Mouse (Mus musculus): ENCODE measurements around the gene Furin. TPM values are rescaled to one million over a fixed set of nuclear protein-coding genes. Genes with fewer than 3 reads are reported as not detected.

The Furin gene
- total RNA-seq, 2 experiments from 2014 or later: 10.2 to 13.8 TPM

DNA sequence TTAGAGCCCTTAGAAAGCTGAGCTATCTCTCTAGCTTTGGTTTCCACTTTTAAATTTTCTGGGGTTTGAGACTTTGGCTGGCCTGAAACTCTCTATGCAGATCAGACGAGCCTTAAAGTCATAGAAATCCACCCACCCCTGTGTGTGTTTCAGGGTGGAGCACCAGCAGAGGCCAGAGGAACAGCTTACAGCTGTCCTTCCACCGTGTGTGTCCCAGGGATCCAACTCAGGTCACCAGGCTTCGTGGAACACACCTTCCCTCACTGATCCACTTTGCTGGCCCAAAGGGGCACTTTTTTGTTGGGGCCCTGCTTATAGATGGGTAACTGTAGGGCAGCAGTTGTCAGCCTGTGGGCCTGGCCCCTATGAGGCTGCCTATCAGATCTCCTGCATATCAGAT is 31.0 kb downstream of the Furin start:
- ATAC-seq (replicated peaks; ENCODE audit: poor library complexity): no peak

DNA sequence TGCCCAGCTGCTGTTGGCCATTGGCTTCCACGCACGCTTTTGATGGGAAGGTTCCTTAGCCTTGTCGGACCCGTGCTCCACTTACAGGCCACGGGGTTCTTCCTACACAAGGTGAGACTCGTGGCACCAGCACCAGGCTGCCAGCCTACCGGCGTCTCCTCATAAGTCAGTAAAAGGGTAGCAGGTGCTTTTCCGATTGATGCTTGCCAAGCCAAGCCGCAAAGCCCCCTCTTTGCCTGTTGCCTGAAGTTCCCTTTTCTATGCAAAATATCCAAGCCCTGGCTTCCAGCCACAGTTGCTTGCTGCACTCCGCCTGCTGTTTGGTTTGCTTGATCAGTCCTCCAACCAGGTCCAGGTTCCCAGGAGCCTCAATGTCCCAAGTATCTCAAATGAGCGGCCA is 31.4 kb downstream of the Furin start:
- no peak; the same call in 1 of the 2 replicates for ATAC-seq (replicated peaks; ENCODE audit: poor library complexity)

DNA sequence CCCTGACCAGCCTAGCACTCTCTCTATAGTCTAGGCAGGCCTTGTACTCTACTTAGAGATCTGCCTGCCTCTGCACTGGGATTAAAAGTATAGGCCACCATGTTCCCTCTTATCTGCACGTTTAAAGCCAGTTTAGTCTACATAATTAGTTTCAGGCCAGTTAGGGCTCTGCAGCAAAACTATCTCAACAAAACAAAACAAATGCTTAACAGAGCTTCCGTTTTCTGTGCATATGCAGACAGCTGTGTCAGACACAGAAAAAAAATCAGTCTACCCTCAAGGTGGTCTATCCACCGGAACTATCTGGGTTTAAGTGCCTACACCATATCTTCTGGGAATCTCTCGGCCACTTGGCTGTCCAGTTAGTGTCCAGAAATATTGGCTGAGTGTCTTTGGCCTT is 31.9 kb downstream of the Furin start:
- no peak for ATAC-seq (replicated peaks; ENCODE audit: poor library complexity)

DNA sequence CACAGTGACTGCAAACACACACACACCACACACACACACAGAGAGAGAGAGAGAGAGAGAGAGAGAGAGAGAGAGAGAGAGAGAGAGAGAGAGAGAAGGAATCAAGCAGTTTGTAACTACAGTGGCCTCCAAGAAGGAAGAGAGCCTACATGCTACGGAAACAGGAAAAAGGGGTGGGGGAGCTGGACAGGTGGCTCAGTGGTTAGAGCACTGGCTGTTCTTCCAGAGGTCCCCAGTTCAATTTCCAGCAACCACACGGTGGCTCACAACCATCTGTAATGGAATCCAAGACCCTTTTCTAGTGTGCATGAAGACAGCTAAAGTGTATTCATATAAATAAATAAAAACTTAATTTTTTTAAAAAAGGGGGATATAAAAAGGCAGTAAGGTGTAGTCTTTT is 32.6 kb downstream of the Furin start:
- no peak for ATAC-seq (replicated peaks; ENCODE audit: poor library complexity)

DNA sequence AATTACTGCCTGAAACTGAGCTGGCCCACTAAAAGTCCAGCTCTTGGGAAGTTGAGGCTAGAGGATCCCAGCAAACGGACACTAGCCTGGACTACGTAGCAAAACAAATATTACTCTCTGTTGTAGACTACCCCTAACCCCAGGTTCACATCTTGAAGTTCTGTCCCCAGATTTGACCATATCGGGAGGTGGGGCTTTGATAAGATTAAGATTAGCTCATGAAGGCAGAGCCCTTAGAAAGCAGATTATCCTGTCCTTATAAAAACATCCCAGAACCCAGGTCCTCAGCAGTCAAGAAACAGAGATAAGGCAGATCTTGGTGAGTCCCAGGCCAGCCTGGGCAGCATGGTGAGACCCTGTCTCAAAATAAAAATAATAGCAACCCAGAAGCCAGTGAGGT is 33.1 kb downstream of the Furin start:
- no peak for ATAC-seq (replicated peaks; ENCODE audit: poor library complexity)

DNA sequence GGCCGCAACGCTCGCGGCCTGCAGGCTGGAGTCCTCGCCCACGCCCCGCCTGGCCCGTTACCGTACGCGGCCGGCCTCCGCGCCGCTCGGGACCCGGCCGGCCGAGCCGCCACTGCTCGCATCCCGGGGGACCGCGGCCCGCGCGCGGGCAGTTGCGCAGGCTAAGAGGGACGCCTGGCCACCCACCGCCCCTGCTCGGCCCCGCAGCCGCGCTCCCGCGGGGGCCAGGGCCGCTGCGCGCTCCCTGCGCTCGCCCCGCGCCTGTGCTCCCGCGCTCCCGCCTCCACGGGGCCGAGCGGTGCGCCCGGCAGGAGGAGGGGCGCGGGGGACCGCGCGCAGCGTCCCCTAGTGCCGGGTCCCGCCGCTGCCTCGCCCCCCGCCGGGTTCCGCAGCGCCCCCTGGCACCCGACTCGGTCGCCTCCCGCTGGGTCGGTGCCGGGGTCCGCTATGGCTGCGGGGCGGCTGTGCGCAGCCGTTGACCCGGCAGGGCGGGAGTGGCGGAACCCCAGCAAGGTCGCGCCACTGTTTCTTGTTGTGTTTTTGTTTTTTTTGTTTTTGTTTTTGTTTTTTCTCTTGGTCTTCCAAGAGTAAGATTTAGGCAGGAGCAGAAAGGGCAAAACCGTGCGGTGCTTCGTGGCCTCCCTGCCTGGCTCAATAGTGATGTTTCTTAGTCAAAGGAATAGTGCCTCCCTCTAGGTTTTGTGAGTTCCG is 34.0 kb downstream of the Furin start, which contains the start of gene Man2a2:
Gene Man2a2 (minus strand): TSS at position 335 of the 711 bp plus-strand sequence.
- ATAC-seq (replicated peaks; ENCODE audit: poor library complexity): peak; percentile 44

DNA sequence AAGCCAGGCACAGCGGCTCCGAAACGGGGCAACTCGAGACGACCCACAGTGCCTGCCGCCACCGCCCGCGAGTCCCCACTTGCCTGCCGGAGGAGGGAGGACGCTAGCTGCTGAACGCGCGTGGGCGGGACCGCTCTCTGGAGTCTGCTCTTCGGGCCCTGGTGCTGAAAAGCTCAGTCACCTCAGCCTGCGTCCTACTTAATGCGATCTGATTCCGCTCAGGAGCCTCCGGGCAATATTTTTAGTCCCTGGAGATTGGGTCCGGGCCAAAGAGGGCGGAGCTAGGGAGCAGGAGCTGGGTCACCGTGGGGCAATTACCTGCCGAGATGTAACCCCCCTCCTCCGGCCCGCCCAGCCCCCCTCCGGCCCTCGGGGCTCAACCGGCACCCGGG is 34.6 kb downstream of the Furin start:
- peak; percentile 54 for ATAC-seq (replicated peaks; ENCODE audit: poor library complexity)

DNA sequence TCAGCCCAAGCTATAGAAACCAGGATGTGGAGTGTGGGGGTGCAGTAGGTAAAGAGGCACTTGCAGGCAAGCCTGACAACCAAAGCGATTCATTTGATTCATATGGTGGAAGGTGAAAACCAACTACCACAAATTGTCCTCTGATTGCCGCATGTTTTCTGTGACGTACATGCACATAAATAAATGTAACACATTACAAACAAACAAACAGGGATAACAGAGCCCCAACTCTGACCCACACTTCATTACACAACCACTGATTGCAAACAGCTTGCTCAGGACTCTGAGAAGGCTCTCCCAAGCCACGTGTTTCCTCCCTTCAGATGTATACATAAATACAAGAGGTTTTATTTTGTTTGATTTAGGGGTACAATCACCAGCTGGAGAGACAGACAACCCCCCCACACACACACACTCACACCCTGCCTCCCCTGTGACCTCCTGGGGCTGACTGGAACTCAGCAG is 35.2 kb downstream of the Furin start:
- ATAC-seq (replicated peaks; ENCODE audit: poor library complexity): 0 out of 2 replicates have a peak, but pooled peaks have one; percentile 12

DNA sequence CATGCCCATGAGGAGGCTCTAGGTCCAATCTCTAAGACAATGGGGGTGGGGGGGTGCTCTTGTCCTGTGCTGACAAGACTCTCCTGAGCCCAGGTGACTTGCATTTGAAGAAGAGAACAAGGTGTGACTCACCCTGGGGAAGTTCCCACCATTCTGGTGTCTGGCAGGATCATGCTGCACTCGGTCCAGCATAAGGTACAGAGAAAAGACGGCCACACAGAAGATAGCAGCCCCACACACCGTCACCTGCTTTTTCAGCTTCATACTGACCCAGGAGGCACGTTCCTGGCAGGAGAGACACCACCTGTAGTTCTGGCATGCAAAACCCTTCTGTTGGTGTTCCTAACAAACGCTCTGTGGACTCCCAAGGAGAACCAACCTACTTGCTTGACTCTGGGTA is 35.8 kb downstream of the Furin start:
- ATAC-seq (replicated peaks; ENCODE audit: poor library complexity): no peak

DNA sequence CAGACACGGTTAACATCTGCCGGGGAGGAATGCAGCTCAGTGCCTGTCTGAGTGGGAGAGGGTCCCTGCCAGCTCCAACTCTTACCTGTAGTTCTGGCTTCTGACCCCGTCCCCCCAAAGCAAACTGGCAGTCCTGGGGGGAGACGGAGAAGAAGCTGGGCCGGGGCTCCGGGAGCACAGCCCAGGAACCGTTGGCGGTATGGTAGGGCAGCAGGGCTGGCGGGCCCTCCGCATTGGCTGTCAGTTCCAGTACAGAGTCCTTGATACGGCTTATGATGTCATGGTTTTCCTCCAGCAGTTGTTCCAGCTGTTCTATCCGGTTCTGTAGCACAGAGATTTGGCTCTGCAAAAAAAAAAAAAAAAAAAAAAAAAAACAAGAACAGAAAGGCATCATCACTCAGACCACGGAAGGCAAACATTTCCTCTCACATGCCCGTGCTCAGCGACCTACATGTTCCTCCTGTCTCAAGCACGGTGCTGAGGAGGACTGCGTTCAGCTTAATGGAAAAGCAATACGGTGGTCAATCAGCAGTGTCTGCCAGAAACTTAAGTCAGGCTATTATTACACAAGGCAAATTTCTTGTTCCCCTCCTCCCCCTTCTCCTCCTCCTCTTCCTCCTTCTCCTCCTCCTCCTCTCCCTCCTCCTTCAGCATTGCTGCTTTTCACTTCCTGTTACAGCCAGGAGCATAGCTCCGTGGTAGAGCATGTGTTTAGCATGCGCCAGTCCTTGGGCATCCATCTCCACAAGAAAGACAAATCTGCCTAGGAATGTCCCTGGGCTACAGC is 36.4 kb downstream of the Furin start:
- ATAC-seq (replicated peaks; ENCODE audit: poor library complexity): peak; percentile 37

DNA sequence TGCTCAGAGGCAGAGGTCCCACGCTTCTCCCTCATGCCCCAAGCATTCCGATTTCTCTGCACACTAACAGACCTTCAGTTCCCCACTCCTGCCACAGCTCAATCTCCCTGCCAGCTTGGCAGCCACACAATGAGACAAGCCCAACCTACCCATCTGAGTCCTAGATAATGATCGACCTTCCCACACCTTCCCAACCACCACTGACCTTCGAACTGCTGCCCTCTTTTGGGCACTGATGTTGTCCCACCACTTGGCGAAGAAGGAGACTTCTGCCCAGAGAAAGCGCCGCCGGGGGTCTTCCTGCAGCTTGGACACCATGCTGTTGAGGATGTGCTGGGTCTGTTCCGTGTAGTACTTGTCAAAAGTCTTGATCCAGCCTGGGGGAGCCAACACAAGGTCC is 37.2 kb downstream of the Furin start:
- ATAC-seq (replicated peaks; ENCODE audit: poor library complexity): no peak

DNA sequence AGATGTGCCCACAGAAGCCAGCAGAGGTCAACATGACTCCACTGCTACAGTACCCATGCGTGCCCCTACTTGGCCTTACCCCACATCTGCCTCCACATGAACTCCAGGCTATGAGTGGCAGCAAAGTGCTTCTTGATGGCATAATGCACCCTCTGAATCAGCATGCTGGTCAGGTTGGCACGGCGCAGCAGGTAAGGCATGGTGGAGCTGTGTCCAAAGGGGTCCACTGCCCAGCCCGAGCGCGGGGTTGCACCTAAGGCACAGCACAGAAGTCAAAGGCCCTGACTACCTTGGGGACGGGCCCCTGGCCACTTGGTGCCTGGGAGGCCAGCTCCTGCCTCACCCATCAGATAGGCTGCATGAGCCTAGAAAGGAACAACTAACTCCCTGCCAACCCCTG is 38.0 kb downstream of the Furin start:
- ATAC-seq (replicated peaks; ENCODE audit: poor library complexity): no peak

DNA sequence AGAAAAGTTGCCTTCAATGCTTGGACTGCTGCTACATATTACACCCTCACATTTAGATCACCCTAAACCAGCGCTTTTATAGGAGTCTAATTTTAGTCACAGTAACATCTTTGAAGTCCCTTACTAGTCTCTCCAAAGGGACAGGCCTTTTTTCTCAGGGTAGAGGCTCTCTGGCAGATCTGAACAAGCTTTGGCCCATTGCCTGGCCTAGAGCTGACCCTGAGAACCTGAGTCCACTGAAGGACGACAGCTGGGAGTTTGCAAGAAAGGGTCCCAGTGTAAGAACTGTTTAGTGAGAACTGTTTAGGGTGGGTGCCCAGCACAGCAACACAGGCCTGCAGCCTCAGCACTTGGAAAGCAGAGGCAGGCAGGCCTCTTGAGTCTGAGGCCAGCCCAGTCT is 39.5 kb downstream of the Furin start:
- ATAC-seq (replicated peaks; ENCODE audit: poor library complexity): no peak

DNA sequence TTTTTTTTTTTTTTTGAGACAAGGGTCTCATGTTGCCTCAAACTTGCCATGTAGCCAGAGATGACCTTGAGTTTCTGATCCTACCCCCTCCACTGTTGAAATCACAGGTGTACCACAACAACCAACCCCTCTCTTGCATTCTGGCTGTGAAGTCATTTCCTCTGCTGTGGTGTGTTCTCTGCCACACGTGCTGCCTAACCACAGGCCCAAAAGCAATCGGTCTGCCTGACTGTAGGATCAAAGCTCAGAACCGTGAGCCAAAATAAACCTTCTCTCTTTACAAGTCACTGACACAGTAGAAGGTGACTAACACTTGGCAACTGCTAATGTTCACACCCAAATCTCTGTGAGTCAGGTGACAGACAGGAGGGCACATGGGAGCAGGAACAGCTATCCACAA is 44.8 kb downstream of the Furin start:
- no peak for ATAC-seq (replicated peaks; ENCODE audit: poor library complexity)

DNA sequence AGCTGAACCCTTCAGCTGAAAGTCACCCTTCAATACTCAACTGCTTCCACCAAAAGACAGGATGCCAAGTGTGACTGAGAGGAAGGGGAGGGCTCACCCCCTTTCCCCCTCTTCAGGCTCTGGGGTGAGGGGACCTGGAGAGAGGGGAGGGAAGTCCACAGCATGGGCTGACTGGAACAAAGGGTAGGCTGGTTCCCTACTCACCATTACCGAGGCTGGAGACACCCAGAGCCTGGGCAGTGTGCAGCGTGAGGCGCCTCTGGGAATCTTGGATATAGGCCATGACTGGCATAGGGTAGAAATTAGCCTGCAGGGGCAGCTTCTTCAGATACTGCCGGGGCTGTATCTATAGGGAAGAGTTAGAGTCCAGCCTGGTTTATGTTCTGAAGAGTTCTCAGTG is 47.2 kb downstream of the Furin start:
- no peak for ATAC-seq (replicated peaks; ENCODE audit: poor library complexity)

DNA sequence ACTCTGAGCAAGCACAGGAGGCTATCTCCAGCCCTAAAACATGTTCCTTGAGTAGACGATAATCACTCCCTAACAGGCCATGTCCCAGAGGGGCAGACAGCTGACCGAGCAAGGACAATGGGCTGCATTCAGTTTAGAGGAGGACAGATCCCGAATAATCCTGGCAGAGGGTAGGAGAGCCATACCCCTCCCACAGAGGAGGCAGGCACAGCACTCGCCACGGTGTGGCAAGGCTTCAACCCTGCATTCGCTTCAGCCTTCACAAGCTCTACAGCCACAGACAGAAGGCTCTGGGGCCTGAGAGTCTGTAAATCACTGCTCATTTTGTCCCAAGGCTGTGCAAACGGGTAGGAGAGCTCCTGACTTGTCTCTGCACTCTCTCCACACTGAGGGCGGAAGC is 48.1 kb downstream of the Furin start:
- ATAC-seq (replicated peaks; ENCODE audit: poor library complexity): no peak

DNA sequence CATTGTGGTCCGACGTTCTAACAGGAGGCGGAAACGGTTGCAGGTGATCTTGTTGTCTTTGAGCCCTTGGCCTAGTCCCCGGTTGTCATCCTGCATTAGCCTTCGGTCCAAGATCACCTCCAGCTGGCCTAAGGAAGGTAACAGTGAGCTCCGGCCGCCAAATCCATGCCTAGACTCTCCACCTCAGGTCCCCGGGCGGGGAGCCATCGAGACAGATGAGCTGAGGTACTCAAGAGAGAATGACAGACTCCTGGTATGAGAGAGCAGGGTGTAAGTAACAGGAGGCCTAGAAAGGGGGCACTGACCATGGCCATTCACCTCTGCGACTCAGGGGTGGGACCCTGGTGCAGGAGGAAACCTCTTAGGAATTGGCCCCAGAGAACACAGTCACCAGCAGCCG is 48.9 kb downstream of the Furin start:
- no peak for ATAC-seq (replicated peaks; ENCODE audit: poor library complexity)

DNA sequence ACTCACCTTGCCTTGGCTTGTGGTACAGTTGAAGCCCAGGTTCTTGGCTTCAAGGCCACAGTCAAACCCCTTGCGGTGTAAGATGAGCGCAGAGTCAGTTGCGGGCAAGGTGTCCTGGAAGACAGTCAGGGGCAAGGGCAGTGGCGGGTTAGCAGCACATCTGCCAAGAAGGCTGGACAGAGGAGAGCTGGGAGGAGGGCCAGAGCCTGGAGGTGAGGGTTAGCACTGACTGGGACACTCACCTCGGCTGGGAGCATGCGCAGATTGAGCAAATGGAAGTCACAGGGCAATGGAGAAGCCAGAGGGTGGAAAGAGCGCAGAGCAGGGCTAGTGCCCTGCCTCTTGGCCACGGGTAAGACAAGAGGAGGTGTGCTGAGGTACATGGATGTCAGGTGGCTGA is 52.3 kb downstream of the Furin start:
- no peak for ATAC-seq (replicated peaks; ENCODE audit: poor library complexity)

DNA sequence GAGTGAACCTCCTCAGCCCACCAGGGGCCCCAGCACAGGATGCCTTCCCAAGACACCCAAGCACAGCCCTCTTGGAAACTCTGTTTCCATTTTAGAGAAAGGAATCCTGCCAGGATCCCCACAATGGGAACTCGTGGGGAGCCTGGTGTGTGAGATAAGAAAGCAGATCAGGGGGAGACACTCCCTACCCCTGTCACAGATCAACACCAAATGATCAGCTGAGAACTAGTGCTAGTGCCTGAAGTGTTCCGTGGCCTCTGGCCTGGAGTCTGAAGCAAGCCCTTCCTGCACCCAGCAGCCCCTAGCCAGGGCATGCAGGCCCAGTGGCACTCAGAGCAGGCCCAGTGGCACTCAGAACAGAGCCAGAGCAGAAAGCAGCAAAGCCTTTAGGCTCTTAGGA is 54.4 kb downstream of the Furin start:
- ATAC-seq (replicated peaks; ENCODE audit: poor library complexity): peak; percentile 77

DNA sequence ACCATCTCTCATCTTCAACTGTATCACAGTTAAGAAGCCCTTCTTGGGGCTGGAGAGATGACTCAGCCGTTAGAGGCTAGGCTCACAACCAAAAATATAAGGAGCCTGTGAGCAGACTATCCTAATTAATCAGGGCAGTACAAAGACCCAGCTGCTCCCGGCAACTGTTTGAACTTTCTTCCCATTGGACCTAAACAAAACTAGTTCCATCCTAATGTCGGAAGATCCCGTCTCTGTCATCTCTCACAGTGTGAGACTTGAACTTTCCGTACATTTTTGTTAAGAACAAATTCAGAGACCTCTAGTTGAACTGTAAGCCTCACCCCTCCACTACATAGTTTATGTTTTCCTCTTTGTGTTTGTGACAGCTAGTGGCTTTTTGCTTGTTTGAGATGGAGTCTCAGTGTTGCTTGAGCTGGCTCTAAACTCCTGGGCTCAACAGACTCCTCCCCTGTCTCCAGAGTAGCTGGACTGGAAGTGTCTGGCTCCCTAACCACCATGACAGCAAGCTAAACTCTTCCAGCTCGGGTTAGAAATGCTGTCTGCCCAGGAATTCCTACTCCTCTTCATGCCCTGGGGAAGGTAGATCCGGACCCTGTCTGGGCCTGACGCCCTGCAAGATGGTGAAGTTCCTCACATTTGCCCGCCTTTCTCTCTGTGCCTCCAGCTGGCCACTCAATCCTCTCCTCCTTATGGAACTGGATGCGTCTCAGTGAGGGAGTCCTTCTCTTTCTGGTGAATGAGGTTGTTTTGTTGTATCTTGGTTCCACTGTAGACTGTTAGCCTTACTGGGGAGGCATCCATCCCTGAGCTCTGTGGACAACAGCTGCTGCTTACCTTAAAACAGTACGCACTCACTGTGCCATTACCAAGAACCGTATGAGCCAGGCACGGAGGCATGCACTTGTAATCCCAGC is 57.3 kb downstream of the Furin start:
- ATAC-seq (replicated peaks; ENCODE audit: poor library complexity): no peak

DNA sequence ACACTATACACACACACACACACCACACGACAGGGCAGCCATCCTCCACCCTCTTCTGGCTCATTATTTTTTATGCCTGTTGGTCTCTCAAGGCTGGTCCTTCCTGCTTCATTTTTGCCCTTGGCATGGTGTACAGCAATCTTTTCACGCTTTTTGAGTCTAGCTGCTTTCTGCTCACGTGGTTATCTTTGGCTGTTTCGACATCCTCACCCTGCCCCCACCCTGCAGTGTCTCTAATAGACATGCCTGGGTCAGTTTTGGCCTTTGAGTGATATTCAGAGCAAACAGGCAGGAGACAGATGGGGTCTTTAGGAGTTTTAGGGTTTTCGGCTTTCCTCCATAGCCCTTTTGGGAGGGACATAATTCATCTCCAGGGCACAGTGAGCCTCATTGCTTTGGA is 58.4 kb downstream of the Furin start:
- no peak for ATAC-seq (replicated peaks; ENCODE audit: poor library complexity)
